Mouse (Mus musculus) brain, embryonic 14.5 days (tissue): ENCODE measurements around the gene Faf1.
A peak's percentile ranks its signal among the peaks of the same experiment; 100 is the strongest.

Experiments used
- CTCF ChIP-seq: fragments of 200-500 bp; IDR thresholded peaks from 2 replicates; pipeline ENCODE4 v1.5.1; 2012; ENCODE audit warnings: inconsistent platforms, mild to moderate bottlenecking, moderate library complexity, borderline replicate concordance; ENCODE audit not compliant: insufficient read depth, insufficient read length; ENCODE audit errors: extremely low read depth
- POLR2A ChIP-seq: fragments of 200-500 bp; IDR thresholded peaks from 2 replicates; pipeline ENCODE4 v1.6.1; 2012; ENCODE audit warnings: mild to moderate bottlenecking, inconsistent platforms, borderline replicate concordance; ENCODE audit not compliant: poor library complexity, insufficient read depth, insufficient read length, severe bottlenecking; ENCODE audit errors: extremely low read depth

- TF ChIP-seq CTCF (peak; percentile 12; the same call in 1 of the 2 replicates), POLR2A (peak; percentile 78)
These were observed at the start of gene Faf1 for GRCm38 (mm10) chr4:109676218-109677215.
